Mouse (Mus musculus) testis, adult 2 months (tissue): ENCODE data around the gene Best2.

Experiments
- CTCF ChIP-seq: fragments of 200-500 bp; IDR thresholded peaks from 2 replicates; pipeline ENCODE4 v1.5.1; 2012; ENCODE audit warnings: low read depth, mild to moderate bottlenecking, inconsistent platforms, low read length, moderate library complexity; ENCODE audit not compliant: control insufficient read depth, insufficient read depth, insufficient replicate concordance
- POLR2A ChIP-seq: fragments of 200-500 bp; IDR thresholded peaks from 2 replicates; pipeline ENCODE4 v1.6.1; 2012; ENCODE audit warnings: low read depth, mild to moderate bottlenecking, inconsistent platforms, low read length, moderate library complexity; ENCODE audit not compliant: control insufficient read depth

DNA sequence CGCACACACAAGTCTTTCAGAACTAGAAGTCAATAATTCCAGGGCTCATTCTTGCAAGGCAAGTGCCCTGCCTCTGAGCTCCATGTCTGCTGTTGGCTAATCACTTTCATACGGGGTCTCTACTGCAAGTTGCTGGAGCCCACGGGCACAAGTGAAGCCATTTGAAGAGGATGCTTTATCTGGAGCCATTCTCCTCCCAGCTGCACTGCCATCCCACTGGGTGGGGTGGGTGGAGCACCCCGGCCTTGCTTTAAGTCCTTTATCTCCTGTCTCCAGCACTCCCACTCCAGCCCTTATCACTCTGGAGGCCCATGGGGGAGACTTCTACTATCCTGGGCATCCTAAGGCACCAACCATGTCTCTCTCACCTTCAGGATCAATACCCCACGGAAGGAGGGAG is 43.4 kb downstream of the Best2 start:
- TF ChIP-seq CTCF (no peak), POLR2A (no peak)
